Mouse (Mus musculus) intestine, embryonic 14.5 days (tissue): Measurements from ENCODE around the gene Abcc3. TPM values are rescaled to one million over a fixed set of nuclear protein-coding genes. Genes with fewer than 3 reads are reported as not detected.

Experiments used
- ATAC-seq: fragments of 200-750 bp; cut with Nextera tagmentation; replicated peaks from 2 replicates; pipeline ENCODE4 v1.8.0; 2017; ENCODE audit warnings: low read depth, moderate number of reproducible peaks, moderate TSS enrichment, moderate library complexity; ENCODE audit not compliant: low FRiP score, low TSS enrichment
- DNase-seq: peaks from one replicate; pipeline ENCODE4 v3.0.0-alpha.2; 2018; ENCODE audit warnings: low spot score
- H3K27ac ChIP-seq: fragments of 300-500 bp; sonication (generic); 2 replicates; pipeline ENCODE4 v1.5.1; 2014; ENCODE audit warnings: low read depth, mild to moderate bottlenecking, control low read depth
- H3K27me3 ChIP-seq: fragments of 300-500 bp; sonication (generic); replicated peaks from 2 replicates; pipeline ENCODE4 v1.6.1; 2014; ENCODE audit warnings: low read length, control low read depth; ENCODE audit not compliant: control insufficient read depth, insufficient read depth
- H3K36me3 ChIP-seq: fragments of 300-500 bp; sonication (generic); 2 replicates; pipeline ENCODE4 v1.6.1; 2014; ENCODE audit warnings: low read length, control low read depth; ENCODE audit not compliant: control insufficient read depth, insufficient read depth
- H3K4me1 ChIP-seq: fragments of 300-500 bp; sonication (generic); replicated peaks from 2 replicates; pipeline ENCODE4 v1.6.1; 2014; ENCODE audit warnings: low read length, control low read depth, mixed read lengths; ENCODE audit not compliant: control insufficient read depth, insufficient read depth
- H3K4me2 ChIP-seq: fragments of 300-500 bp; sonication (generic); 2 replicates; pipeline ENCODE4 v1.6.1; 2014; ENCODE audit warnings: low read length
- H3K4me3 ChIP-seq: fragments of 300-500 bp; sonication (generic); 2 replicates; pipeline ENCODE4 v1.5.1; 2014; ENCODE audit warnings: low read depth, low read length, control low read depth, mixed read lengths
- H3K9ac ChIP-seq: fragments of 300-500 bp; sonication (generic); 2 replicates; pipeline ENCODE4 v1.6.1; 2014; ENCODE audit warnings: mild to moderate bottlenecking, low read length
- H3K9me3 ChIP-seq: fragments of 300-500 bp; sonication (generic); 2 replicates; pipeline ENCODE4 v1.6.1; 2016; ENCODE audit warnings: low read length, control low read depth; ENCODE audit not compliant: control insufficient read depth
- WGBS: fragments of 180-500 bp; shearing (Covaris S2); extraction: QIAGEN DNeasy Blood & Tissue Kit; methylation state at CpG from one replicate; pipeline ENCODE4 v1.1.7; 2014; 5-methylcytosine and 5-hydroxymethylcytosine counted together
- polyA plus RNA-seq: library from polyadenylated mRNA; unstranded; fragments of >200 nt; fragmentation: Nextera tagmentation; extraction: Ambion mirVana; gene quantifications from 2 replicates; pipeline ENCODE4 v1.2.1, GENCODE M21; 2014

The Abcc3 gene
- polyA plus RNA-seq = 1.5 and 2.1 TPM in 2 replicates

DNA sequence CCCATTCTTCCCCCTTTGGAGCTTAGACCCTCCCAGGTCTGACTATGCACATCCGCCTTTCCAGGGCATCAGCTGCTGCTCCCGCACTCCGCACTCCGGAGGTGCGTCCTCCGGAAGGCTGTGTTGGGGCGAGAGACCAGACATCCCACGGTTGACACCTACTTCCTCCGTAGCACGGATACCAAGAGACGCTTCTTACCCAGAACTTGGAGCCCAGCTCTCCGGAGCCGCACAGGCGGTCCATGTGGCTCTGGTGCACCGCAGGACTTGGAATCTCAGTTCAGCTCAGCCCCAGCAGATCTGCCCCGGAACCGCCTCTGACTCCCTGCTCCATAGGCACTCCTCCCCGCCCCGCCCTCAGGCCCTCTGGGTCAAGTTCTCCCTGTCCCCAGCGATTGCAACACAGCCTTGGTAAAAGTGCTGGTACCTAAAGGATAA, at the start of gene Abcc3:
Gene Abcc3, minus strand, starts transcription at position 326 of the 438 bp plus-strand sequence.
- Histone ChIP-seq H3K27ac (no peak within 1 kb of the TSS), H3K4me3 (peak within 1 kb of the TSS; percentile 1), H3K36me3 (no peaks in the 10 kb centered on the region), H3K4me1 (peaks cover 5% of the 10 kb centered on the region; the same call in 1 of the 2 replicates), H3K27me3 (no peaks in the 10 kb centered on the region), H3K4me2 (peak within 1 kb of the TSS; percentile 48), H3K9ac (0 out of 2 replicates have a peak within 1 kb of the TSS, but pooled peaks have one; percentile 0), H3K9me3 (no peaks in the 10 kb centered on the region)
- ATAC-seq (no peak; the same call in 1 of the 2 replicates), DNase-seq (no peak)
- WGBS = 5% methylated on average over 20 of the region's 20 CpGs

DNA sequence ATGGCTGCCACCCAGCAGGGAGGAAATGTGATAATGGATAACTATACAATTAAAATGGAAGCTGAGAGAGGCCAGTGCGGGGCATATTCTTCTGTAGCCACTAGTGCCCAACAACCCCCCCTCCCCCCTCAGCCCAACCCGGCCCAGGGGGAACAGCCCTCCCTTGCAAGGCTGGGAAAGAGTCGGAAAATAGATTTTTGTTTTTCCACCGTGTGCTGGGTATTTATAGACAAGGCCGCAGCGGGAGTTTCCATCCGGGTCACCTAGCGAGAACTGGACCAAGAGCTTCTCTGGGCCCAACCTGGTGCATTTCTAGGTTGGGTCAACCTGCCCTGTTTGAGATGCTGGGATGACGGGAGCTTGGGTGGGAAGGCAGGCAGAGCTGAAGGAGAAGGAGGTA, 49.0 kb upstream of the Abcc3 start:
- ATAC-seq (no peak), DNase-seq (no peak)
- H3K9ac ChIP-seq = no peak overlapping the region
- 74% methylated on average over 9 of the region's 9 CpGs for WGBS
- peaks cover 7% of the 10 kb centered on the region; the same call in 1 of the 2 replicates for H3K36me3 ChIP-seq
- no peaks in the 10 kb centered on the region for H3K27me3 ChIP-seq
- no peak overlapping the region for H3K4me3 ChIP-seq
- H3K4me2 ChIP-seq = no peak overlapping the region
- no peaks in the 10 kb centered on the region for H3K4me1 ChIP-seq
- no peaks in the 10 kb centered on the region for H3K9me3 ChIP-seq
- H3K27ac ChIP-seq = no peak overlapping the region

DNA sequence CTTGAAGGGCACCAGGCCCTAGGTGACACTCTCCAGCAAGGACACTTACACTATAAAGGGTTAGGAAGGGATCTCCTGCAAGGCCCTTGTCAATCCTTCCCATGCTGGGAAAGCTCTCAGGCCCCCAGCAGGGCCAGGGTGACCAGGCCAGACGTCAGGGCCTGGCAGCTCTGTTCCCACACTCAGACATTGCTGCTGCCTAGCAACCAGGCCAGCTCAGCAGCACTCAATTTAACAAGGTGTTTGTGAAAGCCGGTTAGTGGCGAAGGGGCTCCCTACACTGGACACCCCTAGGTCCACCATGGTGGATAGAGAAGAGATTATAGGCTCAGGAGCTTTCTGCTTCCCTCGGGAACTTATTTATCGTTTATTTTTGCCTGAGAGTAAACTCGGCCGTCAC, 48.3 kb upstream of the Abcc3 start:
- Histone ChIP-seq H3K4me1 (no peaks in the 10 kb centered on the region), H3K36me3 (peaks cover 7% of the 10 kb centered on the region; the same call in 1 of the 2 replicates), H3K4me2 (no peak overlapping the region), H3K27ac (no peak overlapping the region), H3K27me3 (no peaks in the 10 kb centered on the region), H3K9ac (no peak overlapping the region), H3K4me3 (no peak overlapping the region), H3K9me3 (no peaks in the 10 kb centered on the region)
- no peak for DNase-seq
- ATAC-seq = no peak
- WGBS = 56% methylated on average over 7 of the region's 7 CpGs

DNA sequence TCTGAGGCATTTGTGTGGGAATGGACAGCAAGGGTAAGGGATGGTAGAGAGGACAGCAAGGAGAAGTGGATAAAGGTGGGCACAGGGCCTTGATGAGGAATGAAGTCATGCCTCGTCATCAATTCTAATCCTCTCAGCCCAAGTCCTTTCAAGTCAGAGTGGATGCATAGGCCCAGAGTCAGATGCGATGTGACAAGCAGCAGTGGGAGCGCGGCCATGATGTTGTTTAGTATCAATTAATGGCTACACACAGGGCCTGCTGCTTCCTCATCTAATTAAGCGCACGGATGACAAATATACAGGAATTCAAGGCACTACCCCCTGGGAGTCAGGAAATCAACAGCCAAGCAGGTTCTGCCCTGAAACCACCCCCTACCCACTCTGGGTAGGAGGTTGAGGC, 47.6 kb upstream of the Abcc3 start:
- 77% methylated on average over 6 of the region's 6 CpGs for WGBS
- ATAC-seq = no peak
- peaks cover 7% of the 10 kb centered on the region; the same call in 1 of the 2 replicates for H3K36me3 ChIP-seq

DNA sequence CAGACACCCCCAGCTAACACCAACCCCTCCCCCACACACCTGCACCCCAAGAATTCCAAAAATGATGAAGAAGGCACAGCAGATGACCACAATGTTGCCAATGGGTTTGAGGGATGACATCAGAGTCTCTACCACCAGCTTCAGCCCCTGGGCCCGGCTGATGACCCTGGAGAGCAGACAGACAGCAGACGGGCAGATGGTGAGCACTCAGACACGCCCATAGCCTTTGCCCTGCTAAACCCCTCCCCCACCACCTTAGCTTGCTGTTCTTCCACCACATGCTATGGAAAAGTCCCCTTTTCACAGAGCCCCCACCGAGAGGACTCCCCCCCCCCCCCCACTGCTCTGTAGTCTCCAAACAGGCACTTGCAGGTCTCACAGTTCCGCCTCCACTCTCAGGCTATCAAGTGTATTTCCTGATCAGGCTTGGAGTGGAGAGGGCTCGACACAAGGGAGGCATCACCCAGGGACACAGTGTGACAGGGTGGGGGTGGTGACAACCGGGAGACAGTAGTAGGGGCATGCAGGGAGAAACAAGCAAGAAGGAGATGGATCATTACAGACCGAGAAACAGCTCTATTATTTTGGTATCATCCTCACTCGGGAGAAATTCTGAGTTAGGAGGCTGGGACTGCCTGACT, 36.3 kb upstream of the Abcc3 start:
- H3K4me1 ChIP-seq = peaks cover 35% of the 10 kb centered on the region
- H3K4me3 ChIP-seq = no peak overlapping the region
- DNase-seq = no peak
- no peaks in the 10 kb centered on the region for H3K9me3 ChIP-seq
- ATAC-seq = no peak
- no peak overlapping the region for H3K4me2 ChIP-seq
- H3K9ac ChIP-seq = no peak overlapping the region
- H3K27me3 ChIP-seq = no peaks in the 10 kb centered on the region
- peaks cover 10% of the 10 kb centered on the region for H3K36me3 ChIP-seq
- 16% methylated on average over 9 of the region's 9 CpGs for WGBS
- peak overlapping the region; percentile 78 for H3K27ac ChIP-seq

More for the DNA sequence above, 47.6 kb upstream of the Abcc3 start:
- DNase-seq = no peak
- Histone ChIP-seq H3K27me3 (no peaks in the 10 kb centered on the region), H3K4me3 (no peak overlapping the region), H3K9ac (no peak overlapping the region), H3K9me3 (no peaks in the 10 kb centered on the region), H3K4me1 (no peaks in the 10 kb centered on the region), H3K4me2 (no peak overlapping the region), H3K27ac (no peak overlapping the region)

DNA sequence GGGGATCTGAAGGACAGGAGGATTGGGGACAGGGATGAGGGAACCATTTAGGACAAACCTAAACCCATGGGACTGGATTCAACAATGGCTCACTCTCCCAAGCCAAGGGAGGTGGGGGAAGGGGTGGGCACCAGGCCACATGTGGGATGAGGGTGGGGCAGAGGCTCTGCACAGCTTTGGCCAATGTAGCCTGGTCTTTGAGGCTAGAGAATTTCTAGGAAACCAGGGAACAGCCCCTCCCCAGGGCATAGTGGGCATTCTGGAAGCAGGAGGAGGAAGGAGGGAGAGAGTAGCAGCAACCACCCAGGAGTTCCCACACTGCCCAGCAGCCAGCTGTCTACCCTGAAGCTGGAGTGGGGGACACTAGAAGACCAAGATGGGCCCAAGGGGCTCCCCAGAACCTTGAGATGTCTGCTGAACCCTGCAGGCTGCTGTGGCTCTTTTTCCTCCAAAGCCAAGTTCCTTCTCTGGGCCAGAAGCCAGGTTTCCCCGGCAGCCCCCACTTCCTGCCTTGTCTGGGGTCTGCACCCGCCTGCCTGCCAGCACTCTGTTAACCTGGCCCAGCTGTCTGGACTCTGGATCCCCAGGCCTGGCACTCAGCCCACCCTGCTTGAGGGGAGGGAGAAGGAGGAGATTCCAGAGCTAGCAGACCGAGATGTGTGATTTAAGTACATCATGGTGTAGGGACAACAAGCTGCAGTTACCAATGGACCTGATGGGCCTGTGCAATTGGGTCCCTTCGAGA, 35.5 kb upstream of the Abcc3 start:
- no peaks in the 10 kb centered on the region for H3K27me3 ChIP-seq
- H3K4me3 ChIP-seq = no peak overlapping the region
- ATAC-seq (peak; percentile 88), DNase-seq (peak; percentile 95)
- H3K9me3 ChIP-seq = no peaks in the 10 kb centered on the region
- peak overlapping the region; percentile 78 for H3K27ac ChIP-seq
- peaks cover 35% of the 10 kb centered on the region for H3K4me1 ChIP-seq
- H3K9ac ChIP-seq = no peak overlapping the region
- H3K4me2 ChIP-seq = peak overlapping the region; percentile 20
- 14% methylated on average over 4 of the region's 4 CpGs for WGBS
- peaks cover 14% of the 10 kb centered on the region for H3K36me3 ChIP-seq

DNA sequence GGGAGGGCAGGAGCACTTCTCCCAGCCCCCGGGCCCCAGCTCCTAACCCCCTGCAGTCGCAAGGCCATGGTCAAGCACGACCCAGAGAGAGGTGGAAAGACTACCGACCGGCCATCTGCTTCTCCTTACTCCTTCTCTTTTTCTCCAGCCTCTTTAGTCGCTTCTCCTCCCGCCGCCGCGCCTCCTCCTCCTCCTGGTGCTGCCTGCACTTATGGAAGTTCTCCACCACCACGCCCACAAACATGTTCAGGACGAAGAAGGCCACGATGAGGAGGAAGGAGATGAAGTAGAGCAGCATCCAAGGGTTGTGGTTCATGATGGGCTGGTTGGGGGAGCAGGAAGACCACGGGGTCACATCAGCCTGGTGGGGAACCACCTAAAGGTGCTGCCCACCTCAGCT, 32.9 kb upstream of the Abcc3 start:
- no peaks in the 10 kb centered on the region for H3K9me3 ChIP-seq
- WGBS = 48% methylated on average over 14 of the region's 14 CpGs
- no peak overlapping the region for H3K27ac ChIP-seq
- no peak for DNase-seq
- H3K4me1 ChIP-seq = peaks cover 41% of the 10 kb centered on the region
- ATAC-seq = no peak
- H3K9ac ChIP-seq = no peak overlapping the region
- H3K27me3 ChIP-seq = no peaks in the 10 kb centered on the region
- H3K4me2 ChIP-seq = no peak overlapping the region
- no peak overlapping the region for H3K4me3 ChIP-seq
- H3K36me3 ChIP-seq = peaks cover 4% of the 10 kb centered on the region

DNA sequence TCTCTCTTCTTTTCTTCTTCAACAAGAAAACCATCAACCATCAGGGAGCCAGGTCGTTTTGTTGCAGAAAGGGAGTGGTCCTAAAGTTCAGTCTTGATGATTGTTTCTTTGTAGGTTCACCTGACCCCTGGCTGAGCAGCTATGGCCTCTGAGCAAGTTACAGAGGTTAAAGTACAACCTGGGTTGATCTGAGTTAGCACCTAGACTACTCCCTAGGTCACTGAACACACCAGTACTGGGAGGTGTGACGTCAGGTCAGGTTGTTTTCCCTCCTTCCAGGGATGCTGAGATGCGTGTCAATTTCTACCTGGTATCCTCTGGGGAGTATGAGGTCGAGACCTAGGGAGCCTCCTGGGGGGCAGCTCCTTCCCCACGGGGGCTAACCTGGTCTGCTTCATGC, 32.4 kb upstream of the Abcc3 start:
- H3K9ac ChIP-seq = no peak overlapping the region
- H3K27me3 ChIP-seq = no peaks in the 10 kb centered on the region
- H3K36me3 ChIP-seq = peaks cover 4% of the 10 kb centered on the region
- H3K4me1 ChIP-seq = peaks cover 41% of the 10 kb centered on the region
- 49% methylated on average over 5 of the region's 5 CpGs for WGBS
- no peaks in the 10 kb centered on the region for H3K9me3 ChIP-seq
- DNase-seq = no peak
- no peak overlapping the region for H3K4me3 ChIP-seq
- no peak for ATAC-seq
- H3K4me2 ChIP-seq = no peak overlapping the region
- H3K27ac ChIP-seq = no peak overlapping the region
